Mouse (Mus musculus): Measurements from ENCODE around the gene Ptpn18.

GRCm38 (mm10) chr1:34507986-34508385, 48.4 kb downstream of the Ptpn18 start:
- TF ChIP-seq CTCF (IDR thresholded peaks at IDR 0.05; ENCODE audit: low read depth) (no peak), EP300 (optimal IDR thresholded peaks at IDR 0.05) (no peak)
